Mouse (Mus musculus): Measurements from ENCODE around the gene Ppil4. TPM values are rescaled to one million over a fixed set of nuclear protein-coding genes. Genes with fewer than 3 reads are reported as not detected.
"Not testable (repeated sequence)": the region's sequence is repeated elsewhere in the genome, so short reads cannot be mapped to it uniquely, and the experiment has no call there.

Ppil4 gene
- polyA plus RNA-seq (2012; rRNA removed) (6.5 and 9.4 TPM in 2 replicates), polyA plus RNA-seq (2014; fragmentation: Nextera tagmentation; extraction: Ambion mirVana) (20.7 and 23.3 TPM in 2 replicates)

DNA sequence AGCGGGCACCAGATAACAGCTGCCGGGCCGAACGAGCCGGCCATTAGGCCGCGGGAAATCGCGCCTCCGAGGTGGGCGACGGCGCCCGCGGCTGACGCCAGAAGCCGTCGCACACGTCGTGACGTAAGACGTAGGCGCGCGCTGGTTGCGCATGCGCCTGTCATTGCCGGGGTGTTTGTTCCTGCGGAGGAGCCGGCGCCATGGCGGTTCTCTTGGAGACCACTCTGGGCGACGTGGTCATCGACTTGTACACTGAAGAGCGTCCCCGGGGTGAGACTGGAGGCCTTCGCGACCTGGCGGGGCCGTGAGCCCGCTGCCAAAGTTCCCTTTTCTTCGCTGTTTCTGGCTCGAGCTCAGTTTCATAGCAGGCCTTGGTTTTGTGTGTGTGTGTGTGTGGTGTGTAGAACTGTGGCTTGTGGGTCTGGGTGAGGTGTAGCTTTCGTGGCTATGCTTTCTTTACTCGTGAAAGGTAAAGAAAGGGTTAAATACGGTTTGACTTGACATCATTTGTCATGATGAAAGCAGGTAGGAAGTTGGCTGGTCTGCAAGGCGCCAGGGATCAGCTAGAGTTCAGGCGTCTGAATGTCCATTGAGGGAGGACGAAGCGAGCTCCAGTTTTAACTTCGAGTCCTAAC is at the start of gene Ppil4, which contains the start of gene Ginm1:
Ppil4 (plus strand) TSS at position 141 of the 635 bp plus-strand sequence.
Ginm1 (minus strand) TSS at position 74 of the 635 bp plus-strand sequence.
- peak; percentile 93 for ATAC-seq (ENCODE audit: insufficient read depth)
- peaks cover 25% of the 10 kb centered on the region for H3K36me3 ChIP-seq (replicated peaks; ENCODE audit: control insufficient read depth, insufficient read depth, low read depth)
- H3K27me3 ChIP-seq (ENCODE audit: control insufficient read depth, insufficient read depth, low read length): no peaks in the 10 kb centered on the region
- TF ChIP-seq EP300 (IDR thresholded peaks at IDR 0.05; ENCODE audit: low read depth) (0 out of 2 replicates have a peak, but pooled peaks have one; percentile 19), CTCF (IDR thresholded peaks at IDR 0.05; ENCODE audit: low read depth) (no peak)
- H3K27ac ChIP-seq: peak within 1 kb of the TSS; percentile 70
- peak within 1 kb of the TSS; percentile 97 to 98 for H3K4me3 ChIP-seq (ENCODE audit: insufficient read depth in 1 of 2, low read depth in 2 of 2, low read length in 2 of 2)
- H3K4me1 ChIP-seq (replicated peaks; ENCODE audit: control insufficient read depth in 2 of 2, insufficient read depth in 2 of 2, low read length in 1 of 2): peaks cover 9% of the 10 kb centered on the region in 2 experiments
- 1% methylated on average over 52 of the region's 52 CpGs for WGBS (ENCODE audit: insufficient replicate concordance)
- peak within 1 kb of the TSS; percentile 96 for H3K9ac ChIP-seq (replicated peaks)
- H3K9me3 ChIP-seq (ENCODE audit: control insufficient read depth, low read length): no peaks in the 10 kb centered on the region
- H3K4me2 ChIP-seq (ENCODE audit: low read depth): peak within 1 kb of the TSS; percentile 92
- peak; percentile 83 to 88 (median 86) for DNase-seq (ENCODE audit: low read depth in 3 of 3, low spot score in 3 of 3)

DNA sequence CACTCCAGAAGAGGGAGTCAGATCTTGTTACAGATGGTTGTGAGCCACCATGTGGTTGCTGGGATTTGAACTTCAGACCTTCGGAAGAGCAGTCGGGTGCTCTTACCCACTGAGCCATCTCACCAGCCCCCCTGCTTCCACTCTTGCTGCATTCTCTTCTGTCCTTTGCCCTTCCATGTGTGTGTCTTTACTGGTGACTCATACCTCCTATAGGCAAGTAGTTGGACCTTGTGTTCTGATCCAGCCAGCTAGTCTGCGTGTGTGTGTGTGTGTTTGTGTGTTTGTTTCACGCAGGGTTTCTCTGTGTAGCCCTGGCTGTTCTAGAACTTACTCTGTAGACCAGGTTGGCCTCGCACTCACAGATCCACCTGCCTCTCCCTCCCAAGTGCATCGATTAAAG is 47.2 kb upstream of the Ppil4 start:
- H3K9me3 ChIP-seq (ENCODE audit: control insufficient read depth, low read length); DNase-seq (ENCODE audit: low read depth in 3 of 3, low spot score in 3 of 3); H3K9ac ChIP-seq (replicated peaks); H3K4me3 ChIP-seq (ENCODE audit: insufficient read depth in 1 of 2, low read depth in 2 of 2, low read length in 2 of 2); H3K4me1 ChIP-seq (replicated peaks; ENCODE audit: control insufficient read depth in 2 of 2, insufficient read depth in 2 of 2, low read length in 1 of 2); H3K27ac ChIP-seq; H3K4me2 ChIP-seq (ENCODE audit: low read depth); H3K27me3 ChIP-seq (ENCODE audit: control insufficient read depth, insufficient read depth, low read length); ATAC-seq (ENCODE audit: insufficient read depth): not testable (repeated sequence)
- peaks cover 12% of the 10 kb centered on the region for H3K36me3 ChIP-seq (replicated peaks; ENCODE audit: control insufficient read depth, insufficient read depth, low read depth)
- WGBS (ENCODE audit: insufficient replicate concordance): 89% methylated on average over 6 of the region's 6 CpGs

DNA sequence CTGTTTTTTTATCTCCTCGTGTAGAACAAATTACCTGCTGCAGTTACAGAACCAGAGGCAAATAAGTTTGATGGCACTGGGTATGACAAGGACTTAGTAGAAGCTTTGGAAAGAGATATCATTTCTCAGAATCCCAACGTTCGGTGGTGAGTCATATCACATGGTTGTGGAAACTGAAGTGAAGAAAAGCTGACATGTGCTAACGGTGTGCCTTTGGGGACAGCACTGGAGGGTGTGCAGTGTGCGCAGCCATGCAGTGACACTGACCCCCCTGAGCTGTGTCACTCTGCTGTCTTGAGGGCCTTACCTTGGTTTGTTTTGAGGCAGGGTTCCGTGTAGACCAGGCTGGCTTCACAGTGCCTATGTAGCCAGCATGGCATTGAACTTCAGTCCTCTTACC is 43.9 kb upstream of the Ppil4 start:
- H3K9me3 ChIP-seq (ENCODE audit: control insufficient read depth, low read length): no peaks in the 10 kb centered on the region
- ATAC-seq (ENCODE audit: insufficient read depth) (no peak), DNase-seq (ENCODE audit: low read depth in 3 of 3, low spot score in 3 of 3) (no peak)
- WGBS (ENCODE audit: insufficient replicate concordance): 59% methylated on average over 6 of the region's 6 CpGs
- H3K4me2 ChIP-seq (ENCODE audit: low read depth): no peak overlapping the region
- H3K4me3 ChIP-seq (ENCODE audit: insufficient read depth in 1 of 2, low read depth in 2 of 2, low read length in 2 of 2): no peak overlapping the region
- TF ChIP-seq EP300 (IDR thresholded peaks at IDR 0.05; ENCODE audit: low read depth): no peak
- no peak for TF ChIP-seq CTCF (IDR thresholded peaks at IDR 0.05; ENCODE audit: low read depth)
- H3K4me1 ChIP-seq (replicated peaks; ENCODE audit: control insufficient read depth in 2 of 2, insufficient read depth in 2 of 2, low read length in 1 of 2): no peaks in the 10 kb centered on the region
- H3K27ac ChIP-seq: no peak overlapping the region
- H3K9ac ChIP-seq (replicated peaks): no peak overlapping the region
- no peaks in the 10 kb centered on the region for H3K27me3 ChIP-seq (ENCODE audit: control insufficient read depth, insufficient read depth, low read length)
- H3K36me3 ChIP-seq (replicated peaks; ENCODE audit: control insufficient read depth, insufficient read depth, low read depth): peaks cover 13% of the 10 kb centered on the region

- no peak overlapping the region for H3K9ac ChIP-seq (replicated peaks)
Observed at GRCm38 (mm10) chr10:7757544-7757943, 35.1 kb upstream of the Ppil4 start.

DNA sequence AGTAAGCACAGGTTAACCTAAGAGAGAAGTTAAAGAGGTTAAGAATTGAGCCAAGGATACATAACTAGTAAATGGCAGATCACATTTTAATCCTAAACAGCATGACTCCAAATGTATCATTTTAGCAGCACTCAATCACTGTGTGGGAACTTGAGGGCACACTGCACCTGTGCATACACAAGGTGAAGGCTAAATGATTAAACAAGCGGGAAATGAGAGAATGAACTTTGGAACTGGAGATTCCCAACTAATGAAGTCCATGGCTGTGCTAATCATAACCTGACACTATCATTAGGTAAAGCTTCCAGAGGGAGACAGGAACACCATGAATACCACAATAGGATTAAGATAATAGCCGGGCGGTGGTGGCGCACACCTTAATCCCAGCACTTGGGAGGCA is 20.3 kb upstream of the Ppil4 start:
- WGBS (ENCODE audit: insufficient replicate concordance): 81% methylated on average over 4 of the region's 4 CpGs
- no peaks in the 10 kb centered on the region for H3K4me1 ChIP-seq (replicated peaks; ENCODE audit: control insufficient read depth in 2 of 2, insufficient read depth in 2 of 2, low read length in 1 of 2)
- no peak overlapping the region for H3K9ac ChIP-seq (replicated peaks)
- H3K4me3 ChIP-seq (ENCODE audit: insufficient read depth in 1 of 2, low read depth in 2 of 2, low read length in 2 of 2): no peak overlapping the region
- no peak for DNase-seq (ENCODE audit: low read depth in 3 of 3, low spot score in 3 of 3)
- no peak for TF ChIP-seq CTCF (IDR thresholded peaks at IDR 0.05; ENCODE audit: low read depth)
- H3K4me2 ChIP-seq (ENCODE audit: low read depth): no peak overlapping the region
- no peaks in the 10 kb centered on the region for H3K9me3 ChIP-seq (ENCODE audit: control insufficient read depth, low read length)
- no peak overlapping the region for H3K27ac ChIP-seq
- no peak for ATAC-seq (ENCODE audit: insufficient read depth)
- H3K27me3 ChIP-seq (ENCODE audit: control insufficient read depth, insufficient read depth, low read length): no peaks in the 10 kb centered on the region
- H3K36me3 ChIP-seq (replicated peaks; ENCODE audit: control insufficient read depth, insufficient read depth, low read depth): peaks cover 3% of the 10 kb centered on the region

More at GRCm38 (mm10) chr10:7757544-7757943, 35.1 kb upstream of the Ppil4 start:
- Histone ChIP-seq H3K27ac (no peak overlapping the region), H3K4me1 (replicated peaks; ENCODE audit: control insufficient read depth in 2 of 2, insufficient read depth in 2 of 2, low read length in 1 of 2) (0 out of 4 replicates have a peak, but pooled peaks cover 0 to 2% of the 10 kb centered on the region in 2 experiments), H3K4me2 (ENCODE audit: low read depth) (no peak overlapping the region), H3K36me3 (replicated peaks; ENCODE audit: control insufficient read depth, insufficient read depth, low read depth) (peaks cover 13% of the 10 kb centered on the region), H3K27me3 (ENCODE audit: control insufficient read depth, insufficient read depth, low read length) (no peaks in the 10 kb centered on the region), H3K9me3 (ENCODE audit: control insufficient read depth, low read length) (no peaks in the 10 kb centered on the region), H3K4me3 (ENCODE audit: insufficient read depth in 1 of 2, low read depth in 2 of 2, low read length in 2 of 2) (no peak overlapping the region)
- DNase-seq (ENCODE audit: low read depth in 3 of 3, low spot score in 3 of 3) (no peak), ATAC-seq (ENCODE audit: insufficient read depth) (no peak)
- 27% methylated on average over 2 of the region's 2 CpGs for WGBS (ENCODE audit: insufficient replicate concordance)
- TF ChIP-seq EP300 (IDR thresholded peaks at IDR 0.05; ENCODE audit: low read depth): no peak
- no peak for TF ChIP-seq CTCF (IDR thresholded peaks at IDR 0.05; ENCODE audit: low read depth)
